Mouse (Mus musculus) lung, postnatal 36 days (tissue): ENCODE results near the gene Zfp14.

Source experiments
- DNase-seq: peaks from one replicate; pipeline ENCODE4 v3.0.0; 2022; ENCODE audit warnings: mixed read lengths

Zfp14 gene

DNA sequence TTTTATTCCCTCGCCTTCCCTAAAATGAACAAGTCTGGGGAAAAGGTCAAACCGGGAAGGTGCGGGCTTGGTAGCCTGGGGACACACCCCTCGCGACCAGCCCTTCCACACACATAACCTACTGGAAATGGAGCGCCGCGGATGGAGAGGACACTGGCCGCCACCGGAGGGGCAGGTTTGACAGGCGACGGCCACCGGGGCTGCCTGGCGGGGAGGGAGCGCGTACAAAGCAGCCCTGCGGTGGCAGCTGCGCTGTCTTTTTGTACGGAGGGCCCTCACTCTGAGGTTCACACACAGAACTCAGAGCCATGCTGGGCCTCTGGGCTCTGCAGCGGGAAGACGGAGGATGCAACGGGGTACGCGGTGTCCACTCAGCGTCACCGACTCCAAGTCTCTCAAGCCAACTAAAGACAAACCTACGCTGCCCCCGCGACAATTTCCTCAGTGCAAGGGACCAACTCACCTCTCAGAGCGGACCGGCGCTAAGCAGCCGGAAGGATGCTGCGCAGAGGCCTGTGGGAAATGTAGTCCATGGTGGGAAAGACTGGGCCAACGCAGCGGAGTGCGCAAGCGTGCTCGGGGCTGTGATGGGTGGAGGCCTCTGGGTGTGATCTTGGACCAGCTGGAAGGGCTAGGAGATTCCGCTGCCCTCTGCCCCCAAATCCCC is at the start of gene Zfp14:
Zfp14 (minus strand) TSS at position 499 of the 667 bp plus-strand sequence.
- DNase-seq, result peak; percentile 94

DNA sequence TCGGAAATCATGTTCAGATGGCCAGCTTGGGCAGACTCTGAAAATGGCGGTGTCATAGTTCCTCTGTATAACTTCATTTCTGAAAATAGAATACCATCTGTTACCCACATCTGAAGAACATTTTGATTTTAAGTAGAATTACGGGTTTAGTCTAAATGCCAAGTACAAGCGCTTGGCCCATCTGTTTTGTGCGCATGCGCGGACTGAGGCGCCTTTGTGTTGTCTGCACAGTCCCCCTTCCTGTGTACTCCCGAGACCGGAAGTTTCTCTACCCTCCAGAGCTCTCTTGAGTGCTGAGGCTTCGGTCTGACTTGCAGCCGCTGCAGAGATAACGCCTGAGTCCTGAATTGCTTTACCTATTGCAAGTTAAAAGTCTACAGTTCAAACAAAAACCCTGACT is 48.1 kb upstream of the Zfp14 start:
- DNase-seq, result peak; percentile 31

- peak; percentile 7 for DNase-seq
Measured at GRCm38 (mm10) chr7:30095551-30096125, 44.5 kb upstream of the Zfp14 start.

DNA sequence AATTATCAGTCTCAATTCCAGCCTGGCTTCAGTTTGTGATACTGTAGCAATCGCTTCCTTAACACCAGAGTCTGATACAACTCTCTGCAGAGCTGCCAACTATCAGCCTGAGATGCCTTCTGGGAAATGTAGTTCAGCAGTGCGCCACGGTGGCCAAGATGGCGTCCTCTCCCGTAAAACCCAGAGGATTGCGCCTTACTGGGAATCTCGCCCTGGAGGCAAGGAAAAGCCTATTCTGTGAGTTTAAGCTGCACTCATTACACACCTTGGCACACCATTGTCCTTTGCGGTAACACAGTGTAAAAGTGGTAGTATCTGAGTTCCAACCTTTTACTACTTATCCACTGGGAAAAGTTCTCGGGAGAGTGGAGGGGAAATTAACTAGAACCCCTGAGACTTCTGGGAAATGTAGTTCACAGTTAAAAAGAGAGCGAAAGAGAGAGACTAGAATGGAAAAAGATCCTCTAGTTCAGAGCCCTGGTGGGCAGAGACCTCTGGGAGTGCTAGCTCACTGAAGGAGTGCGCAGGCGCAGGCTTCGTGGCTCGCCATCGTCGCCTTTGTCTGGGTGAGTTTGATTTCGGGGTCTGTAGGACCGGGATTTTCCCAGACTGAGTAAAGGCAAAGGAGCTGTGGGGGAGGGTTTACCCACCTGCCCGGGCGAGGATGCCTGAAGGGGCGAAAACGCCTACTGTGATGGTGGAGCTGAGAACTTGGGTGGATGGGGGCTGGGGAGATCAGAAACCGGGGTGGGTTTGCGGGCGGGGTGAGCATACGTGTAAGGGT is 43.7 kb upstream of the Zfp14 start, which contains the start of gene Zfp260:
Zfp260 (plus strand) TSS at position 132 of the 784 bp plus-strand sequence.
- DNase-seq, result peak; percentile 96

DNA sequence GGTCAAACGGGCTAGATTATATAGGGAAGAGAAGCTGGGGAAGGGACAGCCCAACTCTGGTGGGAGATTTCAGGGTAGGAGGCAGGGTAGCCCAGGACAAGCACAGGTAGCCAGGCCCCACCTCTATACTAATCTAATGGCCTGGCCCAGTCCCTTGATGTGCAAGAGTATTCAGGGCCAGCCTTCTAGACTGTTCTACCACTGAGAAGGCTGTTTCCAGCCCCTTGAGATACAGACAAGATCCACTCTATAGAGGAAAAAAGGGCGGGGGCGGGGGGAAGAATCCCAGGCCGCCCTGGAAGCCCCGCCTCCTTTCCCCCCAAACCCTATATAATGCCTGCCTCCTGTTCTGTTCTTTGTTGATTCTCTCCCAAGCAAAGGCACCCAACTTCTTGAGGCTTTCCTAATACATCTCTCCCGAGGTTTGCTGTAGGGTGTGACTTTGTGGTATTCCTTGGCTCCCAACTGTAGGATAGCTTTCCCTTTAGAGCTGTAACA is 42.8 kb upstream of the Zfp14 start:
- DNase-seq, result no peak

- DNase-seq, result no peak
Measured at GRCm38 (mm10) chr7:30092666-30093065, 41.5 kb upstream of the Zfp14 start.

DNA sequence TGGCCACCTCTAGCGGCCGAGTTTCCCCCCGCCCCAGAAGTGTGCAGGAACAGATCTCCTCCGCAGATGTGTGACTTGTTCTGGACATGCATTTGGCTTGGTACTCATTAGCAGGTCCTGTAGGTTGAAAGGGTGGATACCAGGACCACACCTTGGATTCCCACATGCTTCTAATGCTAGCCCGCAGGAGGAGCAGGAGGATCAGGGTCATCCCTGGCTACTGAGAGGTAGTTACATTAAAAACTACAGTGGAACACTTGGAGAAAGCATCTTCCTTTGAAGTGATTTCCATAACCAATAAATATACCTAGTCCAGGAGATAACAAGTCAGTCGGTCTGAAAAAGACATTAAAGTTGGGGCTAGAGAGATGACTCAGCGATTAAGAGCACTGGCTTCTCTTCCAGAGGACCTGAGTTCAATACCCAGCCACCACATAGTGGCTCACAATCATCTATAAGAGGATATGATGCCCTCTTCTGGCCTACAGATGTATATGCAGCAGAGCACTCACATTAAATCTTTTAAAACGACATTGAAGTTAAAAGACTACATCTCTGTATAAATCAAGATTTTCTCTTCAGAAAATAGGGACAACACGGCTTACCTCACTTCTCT is 39.9 kb upstream of the Zfp14 start:
- peak; percentile 24 for DNase-seq

GRCm38 (mm10) chr7:30090092-30090969 is 39.2 kb upstream of the Zfp14 start, which contains the start of the genes Gm26920 and Zfp566:
Gene Gm26920 (minus strand): TSS chr7:30090410.
Gene Zfp566 (minus strand): TSS chr7:30090527.
- peak; percentile 98 for DNase-seq

DNA sequence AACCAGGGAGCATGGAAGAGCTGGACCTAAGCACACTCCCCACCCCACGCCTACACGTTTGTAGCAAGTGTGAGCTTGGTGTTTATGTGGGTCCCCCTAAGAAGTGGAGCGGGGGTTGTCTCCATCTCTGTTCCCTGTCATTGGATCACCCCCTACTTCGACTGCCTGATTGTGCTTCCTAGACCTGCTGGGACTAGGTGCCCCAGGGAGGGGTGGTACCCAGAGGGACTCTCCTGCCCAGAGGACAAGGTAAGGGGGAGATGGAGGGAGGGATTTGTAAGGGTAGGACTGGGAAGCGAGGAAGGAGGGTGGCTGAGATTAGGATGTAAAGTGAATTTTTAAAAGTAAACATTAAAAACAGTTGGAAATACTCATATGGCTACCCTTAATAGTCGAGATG is 38.2 kb upstream of the Zfp14 start:
- no peak for DNase-seq

- no peak for DNase-seq
Measured at GRCm38 (mm10) chr7:30086524-30086923, 35.3 kb upstream of the Zfp14 start.

- peak; percentile 82 for DNase-seq
Measured at GRCm38 (mm10) chr7:30072146-30073028, 21.2 kb upstream of the Zfp14 start, which contains the start of gene Zfp82. Gene Zfp82 (minus strand): TSS chr7:30072900.

GRCm38 (mm10) chr7:30064622-30065021 is 13.4 kb upstream of the Zfp14 start:
- no peak for DNase-seq

- peak; percentile 7 for DNase-seq
Measured at GRCm38 (mm10) chr7:30062478-30062877, 11.3 kb upstream of the Zfp14 start.

DNA sequence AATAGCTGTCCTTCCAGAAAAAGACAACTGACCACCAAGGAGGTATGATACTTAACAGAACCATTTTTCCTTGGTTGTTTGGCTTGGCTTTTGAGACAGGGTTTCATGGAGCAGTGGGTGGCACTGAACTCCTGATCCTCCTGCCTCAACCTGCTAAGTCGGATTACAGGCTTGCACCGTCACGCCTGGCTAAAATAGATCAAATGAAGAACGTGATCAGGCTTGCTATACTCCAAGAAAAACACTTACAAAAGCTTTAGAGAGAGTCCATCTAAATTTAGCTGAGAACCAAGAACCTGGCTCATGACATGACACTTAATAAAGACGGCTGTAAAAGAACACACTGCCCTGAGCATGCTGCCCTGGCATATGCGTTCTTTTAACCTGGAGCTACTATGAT is 9.2 kb upstream of the Zfp14 start:
- no peak for DNase-seq

DNA sequence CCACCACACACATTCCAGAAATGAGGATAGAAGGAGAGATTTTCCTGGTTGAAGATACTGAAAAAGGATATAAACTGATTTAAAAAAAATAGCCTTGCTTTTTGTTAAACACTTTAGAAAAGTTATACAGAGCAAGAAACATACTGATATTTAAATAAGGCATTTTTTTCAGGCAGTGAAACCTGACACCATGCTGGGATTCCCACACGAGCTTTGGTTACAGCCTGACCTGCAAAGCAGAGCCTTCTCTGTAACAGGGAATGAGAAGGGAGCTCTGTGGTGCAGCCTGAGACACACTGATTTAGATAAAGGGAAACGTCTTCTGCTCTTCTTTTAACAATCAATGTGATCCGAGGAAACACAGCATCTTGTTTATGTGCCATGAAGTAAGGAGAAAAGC is 2.4 kb upstream of the Zfp14 start:
- DNase-seq, result no peak

DNA sequence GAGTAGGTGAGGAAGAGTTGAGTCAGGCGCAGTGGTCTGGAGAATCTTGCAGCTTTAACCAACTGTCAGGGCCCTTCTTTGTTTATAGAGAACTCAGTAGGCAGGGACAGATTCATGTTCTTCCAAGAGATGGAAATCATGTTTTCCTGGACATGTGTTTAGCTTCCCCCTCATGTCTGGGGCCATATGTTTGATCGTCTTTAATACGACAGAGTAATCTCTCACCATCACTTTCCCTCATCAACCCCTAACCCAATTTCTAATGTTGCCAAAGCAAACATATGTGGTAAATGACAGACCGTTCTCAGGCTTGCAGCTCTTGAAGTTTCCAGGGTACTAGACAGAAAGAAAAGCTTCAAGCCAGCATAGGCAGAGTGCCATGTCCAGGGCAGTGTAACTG is 3.1 kb downstream of the Zfp14 start:
- DNase-seq, result no peak

- no peak for DNase-seq
Measured at GRCm38 (mm10) chr7:30044354-30044753, 6.8 kb downstream of the Zfp14 start.

GRCm38 (mm10) chr7:30034331-30034730 is 16.8 kb downstream of the Zfp14 start:
- DNase-seq, result no peak

DNA sequence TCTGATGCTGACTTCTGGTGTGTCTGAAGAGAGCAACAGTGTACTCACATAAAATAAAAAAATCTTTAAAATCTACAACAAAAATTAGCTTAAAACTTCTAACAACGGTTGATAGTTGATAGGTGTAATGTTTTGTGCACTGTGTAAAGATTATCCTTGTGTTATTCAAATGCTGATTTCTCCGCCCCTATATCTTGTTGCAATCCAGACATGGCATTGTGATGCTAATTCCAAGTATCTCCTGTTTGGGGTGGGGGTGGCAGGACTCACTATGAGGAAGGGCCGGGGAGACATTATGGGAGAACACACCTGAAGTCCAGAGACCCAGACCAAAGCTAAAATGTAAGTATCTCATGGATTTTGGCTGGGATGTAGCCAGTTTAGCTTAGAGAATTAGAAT is 19.8 kb downstream of the Zfp14 start:
- no peak for DNase-seq

- DNase-seq, result no peak
Measured at GRCm38 (mm10) chr7:30030677-30031076, 20.5 kb downstream of the Zfp14 start.

DNA sequence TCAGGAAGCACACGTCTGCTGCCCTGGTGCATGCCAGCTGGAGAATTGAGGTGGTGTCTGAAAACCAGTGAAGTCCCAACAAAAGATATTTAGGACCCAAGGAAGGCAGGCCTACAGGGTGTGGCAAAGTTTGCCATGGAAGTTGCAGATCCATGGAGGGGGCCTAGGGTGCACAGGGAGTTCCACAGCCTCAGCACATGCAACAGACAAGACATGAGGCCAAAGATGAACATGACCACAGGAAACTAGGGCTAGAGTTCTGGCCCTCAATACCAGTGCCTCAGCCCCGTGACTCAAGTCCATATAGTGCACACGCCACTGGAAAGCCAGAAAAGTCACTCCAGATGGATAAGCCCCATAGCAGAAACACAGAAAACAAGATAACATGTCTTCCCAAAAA is 22.6 kb downstream of the Zfp14 start:
- DNase-seq, result no peak
